Mouse (Mus musculus) layer of hippocampus, adult 11-12 months (tissue): Measurements from ENCODE around the gene Flcn.
A peak's percentile ranks its signal among the peaks of the same experiment; 100 is the strongest.

Experiments
- DNase-seq: peaks from one replicate; pipeline ENCODE4 v3.0.0; 2022; ENCODE audit warnings: low spot score

The Flcn gene

GRCm38 (mm10) chr11:59769307-59769706 lies 40.5 kb downstream of the Flcn start:
- no peak for DNase-seq

- no peak for DNase-seq
Observed at GRCm38 (mm10) chr11:59760796-59761195, 49.0 kb downstream of the Flcn start.

- DNase-seq: no peak
Observed at GRCm38 (mm10) chr11:59759626-59760025, 50.2 kb downstream of the Flcn start.

GRCm38 (mm10) chr11:59759178-59759577 lies 50.6 kb downstream of the Flcn start:
- DNase-seq: peak; percentile 72

GRCm38 (mm10) chr11:59758191-59758985 lies 51.4 kb downstream of the Flcn start:
- DNase-seq: no peak

- DNase-seq: no peak
Observed at GRCm38 (mm10) chr11:59756351-59756750, 53.5 kb downstream of the Flcn start.

- DNase-seq: no peak
Observed at GRCm38 (mm10) chr11:59754504-59754903, 55.3 kb downstream of the Flcn start.

GRCm38 (mm10) chr11:59749050-59749449 lies 60.8 kb downstream of the Flcn start:
- no peak for DNase-seq

- DNase-seq: peak; percentile 56
Observed at GRCm38 (mm10) chr11:59746614-59747013, 63.2 kb downstream of the Flcn start.

- DNase-seq: no peak
Observed at GRCm38 (mm10) chr11:59745851-59746250, 64.0 kb downstream of the Flcn start.

- DNase-seq: no peak
Observed at GRCm38 (mm10) chr11:59744374-59744773, 65.4 kb downstream of the Flcn start.

GRCm38 (mm10) chr11:59743712-59744111 lies 66.1 kb downstream of the Flcn start:
- DNase-seq: no peak

GRCm38 (mm10) chr11:59743307-59743706 lies 66.5 kb downstream of the Flcn start:
- DNase-seq: no peak

- DNase-seq: no peak
Observed at GRCm38 (mm10) chr11:59741915-59742314, 67.9 kb downstream of the Flcn start.
